Mouse (Mus musculus) forebrain, postnatal 0 days (tissue): ENCODE measurements around the gene Ifng. TPM values are rescaled to one million over a fixed set of nuclear protein-coding genes. Genes with fewer than 3 reads are reported as not detected.
"Not testable (repeated sequence)": the region's sequence is repeated elsewhere in the genome, so short reads cannot be mapped to it uniquely, and the experiment has no call there.

Source experiments
- ATAC-seq: fragments of 200-750 bp; cut with Nextera tagmentation; 2 replicates; pipeline ENCODE4 v1.8.0; 2017; ENCODE audit warnings: mild to moderate bottlenecking, moderate library complexity
- DNase-seq: peaks from one replicate; pipeline ENCODE4 v3.0.0-alpha.2; 2015
- H3K27ac ChIP-seq: fragments of 300-500 bp; sonication (generic); 2 replicates; pipeline ENCODE4 v1.5.1; 2014; ENCODE audit warnings: low read depth, mild to moderate bottlenecking, antibody characterized with exemption, low read length, moderate library complexity, mixed read lengths
- H3K27me3 ChIP-seq: fragments of 300-500 bp; sonication (generic); 2 replicates; pipeline ENCODE4 v1.6.1; 2014; ENCODE audit warnings: mild to moderate bottlenecking, low read length, mixed read lengths; ENCODE audit not compliant: insufficient read depth
- H3K36me3 ChIP-seq: fragments of 300-500 bp; sonication (generic); 2 replicates; pipeline ENCODE4 v1.6.1; 2014; ENCODE audit warnings: mild to moderate bottlenecking, moderate library complexity; ENCODE audit not compliant: insufficient read depth
- H3K4me1 ChIP-seq: fragments of 300-500 bp; sonication (generic); 2 replicates; pipeline ENCODE4 v1.6.1; 2014; ENCODE audit warnings: antibody characterized with exemption; ENCODE audit not compliant: insufficient read depth
- H3K4me2 ChIP-seq: fragments of 300-500 bp; sonication (generic); 2 replicates; pipeline ENCODE4 v1.6.1; 2014; ENCODE audit warnings: low read depth, mild to moderate bottlenecking, moderate library complexity
- H3K4me3 ChIP-seq: fragments of 300-500 bp; sonication (generic); 2 replicates; pipeline ENCODE4 v1.5.1; 2014; ENCODE audit warnings: low read depth, low read length, mixed read lengths
- H3K9ac ChIP-seq: fragments of 300-500 bp; sonication (generic); 2 replicates; pipeline ENCODE4 v1.6.1; 2014; ENCODE audit warnings: mild to moderate bottlenecking
- H3K9me3 ChIP-seq: fragments of 300-500 bp; sonication (generic); 2 replicates; pipeline ENCODE4 v1.6.1; 2016; ENCODE audit warnings: low read length
- CTCF ChIP-seq: sonication (generic); IDR thresholded peaks from 2 replicates; pipeline ENCODE4 v1.5.1; 2016; ENCODE audit warnings: antibody characterized with exemption, control low read depth, low read depth
- WGBS: fragments of 180-500 bp; shearing (Covaris S2); extraction: QIAGEN DNeasy Blood & Tissue Kit; methylation state at CpG from one replicate; pipeline ENCODE4 v1.1.7; 2014; 5-methylcytosine and 5-hydroxymethylcytosine counted together
- polyA plus RNA-seq: library from polyadenylated mRNA; unstranded; fragments of >200 nt; fragmentation: Nextera tagmentation; extraction: Ambion mirVana; gene quantifications from 2 replicates; pipeline ENCODE4 v1.2.1, GENCODE M21; 2015
- total RNA-seq: library from RNA; depleted of rRNA; stranded (reverse); fragments of >200 nt; gene quantifications from 2 replicates; pipeline ENCODE4 v1.2.3, GENCODE M21; 2014

Gene Ifng
- total and polyA plus RNA-seq, 2 experiments from 2014 or later, result not detected

GRCm38 (mm10) chr10:118461126-118461767 is 20.4 kb downstream of the Ifng start:
- Histone ChIP-seq H3K27me3 (no peaks in the 10 kb centered on the region), H3K9ac (no peak overlapping the region), H3K4me1 (no peaks in the 10 kb centered on the region), H3K27ac (no peak overlapping the region), H3K4me2 (no peak overlapping the region), H3K4me3 (no peak overlapping the region), H3K9me3 (no peaks in the 10 kb centered on the region), H3K36me3 (no peaks in the 10 kb centered on the region)
- ATAC-seq, result no peak
- TF ChIP-seq CTCF, result no peak
- DNase-seq, result no peak
- WGBS, result 55% methylated on average over 6 of the region's 6 CpGs

- 41% methylated on average over 6 of the region's 6 CpGs for WGBS
- no peak overlapping the region for H3K9ac ChIP-seq
- H3K27me3 ChIP-seq, result no peaks in the 10 kb centered on the region
- H3K9me3 ChIP-seq, result no peaks in the 10 kb centered on the region
- H3K4me2 ChIP-seq, result no peak overlapping the region
- ATAC-seq (no peak), DNase-seq (no peak)
- H3K4me3 ChIP-seq, result no peak overlapping the region
- H3K27ac ChIP-seq, result no peak overlapping the region
- no peaks in the 10 kb centered on the region for H3K4me1 ChIP-seq
- H3K36me3 ChIP-seq, result no peaks in the 10 kb centered on the region
- no peak for TF ChIP-seq CTCF
These were observed 25.6 kb downstream of the Ifng start for GRCm38 (mm10) chr10:118466481-118466880.

- Histone ChIP-seq H3K9me3 (no peaks in the 10 kb centered on the region), H3K9ac (no peak overlapping the region), H3K27me3 (no peaks in the 10 kb centered on the region), H3K4me3 (no peak overlapping the region), H3K4me2 (no peak overlapping the region), H3K4me1 (no peaks in the 10 kb centered on the region), H3K27ac (no peak overlapping the region), H3K36me3 (no peaks in the 10 kb centered on the region)
- DNase-seq (no peak), ATAC-seq (no peak)
- no peak for TF ChIP-seq CTCF
- WGBS, result 93% methylated on average over 3 of the region's 3 CpGs
These were observed 28.2 kb downstream of the Ifng start for GRCm38 (mm10) chr10:118469047-118469446.

GRCm38 (mm10) chr10:118470296-118470957 is 29.6 kb downstream of the Ifng start:
- no peak overlapping the region for H3K4me3 ChIP-seq
- TF ChIP-seq CTCF, result no peak
- no peak overlapping the region for H3K4me2 ChIP-seq
- H3K9me3 ChIP-seq, result no peaks in the 10 kb centered on the region
- no peaks in the 10 kb centered on the region for H3K27me3 ChIP-seq
- no peaks in the 10 kb centered on the region for H3K36me3 ChIP-seq
- no peak overlapping the region for H3K27ac ChIP-seq
- H3K9ac ChIP-seq, result no peak overlapping the region
- DNase-seq (no peak), ATAC-seq (no peak)
- 81% methylated on average over 13 of the region's 13 CpGs for WGBS
- H3K4me1 ChIP-seq, result no peaks in the 10 kb centered on the region

- H3K4me3 ChIP-seq, H3K4me1 ChIP-seq, H3K4me2 ChIP-seq, H3K9ac ChIP-seq, H3K36me3 ChIP-seq, H3K27me3 ChIP-seq, DNase-seq, H3K9me3 ChIP-seq, H3K27ac ChIP-seq, ATAC-seq: not testable (repeated sequence)
- 91% methylated on average over 1 of the region's 1 CpGs for WGBS
These were observed 32.0 kb downstream of the Ifng start for GRCm38 (mm10) chr10:118472846-118473245.

GRCm38 (mm10) chr10:118476696-118477095 is 35.9 kb downstream of the Ifng start:
- WGBS, result 79% methylated on average over 2 of the region's 2 CpGs
- no peak overlapping the region for H3K4me3 ChIP-seq
- no peak overlapping the region for H3K4me2 ChIP-seq
- no peak overlapping the region for H3K9ac ChIP-seq
- H3K27me3 ChIP-seq, result no peaks in the 10 kb centered on the region
- ATAC-seq (peak; percentile 81), DNase-seq (peak; percentile 67)
- no peaks in the 10 kb centered on the region for H3K9me3 ChIP-seq
- no peaks in the 10 kb centered on the region for H3K4me1 ChIP-seq
- no peak overlapping the region for H3K27ac ChIP-seq
- H3K36me3 ChIP-seq, result no peaks in the 10 kb centered on the region
- TF ChIP-seq CTCF, result no peak

- Histone ChIP-seq H3K4me1 (no peaks in the 10 kb centered on the region), H3K4me3 (no peak overlapping the region), H3K4me2 (no peak overlapping the region), H3K36me3 (no peaks in the 10 kb centered on the region), H3K27ac (no peak overlapping the region), H3K27me3 (no peaks in the 10 kb centered on the region), H3K9ac (no peak overlapping the region), H3K9me3 (no peaks in the 10 kb centered on the region)
- DNase-seq (no peak), ATAC-seq (no peak)
- 88% methylated on average over 2 of the region's 2 CpGs for WGBS
- TF ChIP-seq CTCF, result no peak
These were observed 36.5 kb downstream of the Ifng start for GRCm38 (mm10) chr10:118477297-118477696.
